ENCODE assay signal across 13 mouse cellular contexts in genomic region chr8:124033400-124033799, GRCm38 (mm10). TPM values are rescaled to one million over a fixed set of nuclear protein-coding genes. Genes with fewer than 3 reads are reported as not detected.
DNase-seq lines count a peak whose midpoint lies in the region; ATAC-seq and TF ChIP-seq lines count a peak whose summit lies in the region.
"Had no signal": no experiment of that assay in that cellular context is flagged by ENCODE, and none has a peak within 500 bp of the region (broad histone marks: within the 10 kb centered on the region; RNA-seq: fewer than 3 reads in every experiment).

No protein-coding gene starts in this region.

- peak; percentile 43 for DNase-seq in CD4-positive, CD25-positive, alpha-beta regulatory T cell, adult 2 months (ENCODE audit: low read depth, low spot score)
- DNase-seq in left cerebral cortex, adult 2 months (ENCODE audit: extremely low spot score in 1 of 2, low spot score in 2 of 2) = no peak
- DNase-seq in left cerebral cortex, adult 18-20 months (ENCODE audit: low spot score in 2 of 2) = no peak
- DNase-seq in gastrocnemius, adult 8-10 months (ENCODE audit: low spot score in 2 of 2) = no peak
- no peak for DNase-seq in left cerebral cortex, postnatal 36 days (ENCODE audit: low spot score in 2 of 2)
- DNase-seq: adrenal gland, adult 2 months; cerebellum, postnatal 36 days; kidney, postnatal 10 days had no signal

- ATAC-seq in CD4-positive, CD25-positive, alpha-beta regulatory T cell, adult 4 months = no peak

- intact Hi-C loops in left cerebral cortex, adult 2 months (cut with DNase I) = no loop called here
- intact Hi-C loops in left cerebral cortex, postnatal 36 days (cut with DNase I) = no loop called here

- no peak overlapping the region for H3K27ac ChIP-seq in left cerebral cortex, adult 2 months
- H3K27ac ChIP-seq in cortical plate, adult 2 months (ENCODE audit: insufficient read depth, low read length) = no peak overlapping the region
- H3K27ac ChIP-seq: embryonic facial prominence, embryonic 13.5 days; forebrain, embryonic 10.5 days had no signal

- H3K4me3 ChIP-seq in left cerebral cortex, adult 2 months = no peak overlapping the region
- no peak overlapping the region for H3K4me3 ChIP-seq in E14TG2a.4 (replicated peaks; ENCODE audit: low read length)
- H3K4me3 ChIP-seq in cortical plate, adult 2 months (ENCODE audit: insufficient read depth, low read length) = no peak overlapping the region
- H3K4me3 ChIP-seq: embryonic facial prominence, embryonic 13.5 days; forebrain, embryonic 10.5 days had no signal

- peaks cover 97% of the 10 kb centered on the region for H3K36me3 ChIP-seq in E14TG2a.4 (ENCODE audit: insufficient read depth, low read length)

- no peaks in the 10 kb centered on the region for H3K9me3 ChIP-seq in E14TG2a.4 (ENCODE audit: low read length)
- H3K9me3 ChIP-seq: embryonic facial prominence, embryonic 13.5 days; forebrain, embryonic 10.5 days had no signal

- H3K4me1 ChIP-seq in E14TG2a.4 (replicated peaks; ENCODE audit: low read depth, low read length) = peaks cover 51% of the 10 kb centered on the region
- H3K4me1 ChIP-seq in cortical plate, adult 2 months (ENCODE audit: control insufficient read depth, insufficient read depth, low read length) = no peaks in the 10 kb centered on the region
- H3K4me1 ChIP-seq: forebrain, embryonic 10.5 days had no signal

- TF ChIP-seq CTCF in left cerebral cortex, adult 2 months (IDR thresholded peaks at IDR 0.05) = peak; percentile 27
- peak; percentile 39 for TF ChIP-seq CTCF in E14TG2a.4 (conservative IDR thresholded peaks at IDR 0.05; ENCODE audit: low read length)
- TF ChIP-seq CTCF in cortical plate, adult 2 months (IDR thresholded peaks at IDR 0.05; ENCODE audit: extremely low read depth, insufficient read depth, low read length) = 0 out of 2 replicates have a peak, but pooled peaks have one; percentile 16

- no peaks in the 10 kb centered on the region for H3K27me3 ChIP-seq in E14TG2a.4 (ENCODE audit: insufficient read depth, low read length)
- H3K27me3 ChIP-seq: embryonic facial prominence, embryonic 13.5 days had no signal

- no peak for TF ChIP-seq POLR2A in cortical plate, adult 2 months (IDR thresholded peaks at IDR 0.05; ENCODE audit: extremely low read depth, insufficient read depth, low read length)

RNA-seq across cellular contexts. Expression of gene Urb2, which starts 12.1 kb away (rescaled TPM):
- polyA plus RNA-seq in CD4-positive, CD25-positive, alpha-beta regulatory T cell, adult 4 months (2017; shearing (Covaris generic)) = 1 to 10 TPM; 2.5 to 7.8 TPM
- 10 to 100 TPM; 11.4 to 13.0 TPM for total RNA-seq in left cerebral cortex, adult 2 months (2021)
- 10 to 100 TPM; 12.1 to 12.9 TPM for total RNA-seq in left cerebral cortex, adult 18-20 months (2021)
- 4.9 and 5.5 TPM in 2 replicates for polyA plus RNA-seq in cortical plate, adult 2 months (2012; rRNA removed)
- 1 to 10 TPM; 5.7 to 7.4 (median 6.5) TPM for total RNA-seq in gastrocnemius, adult 8-10 months (2022)
- 10 to 100 TPM; 11.2 to 11.3 TPM for total RNA-seq in left cerebral cortex, postnatal 36 days (2021)

RNA-seq across cellular contexts. Expression of gene Taf5l, which starts 12.2 kb away (rescaled TPM):
- 10 to 100 TPM; 12.3 to 13.2 TPM for polyA plus RNA-seq in CD4-positive, CD25-positive, alpha-beta regulatory T cell, adult 4 months (2017; shearing (Covaris generic))
- total RNA-seq in left cerebral cortex, adult 2 months (2021) = 10 to 100 TPM; 22.8 to 24.2 TPM
- total RNA-seq in left cerebral cortex, adult 18-20 months (2021) = 10 to 100 TPM; 21.2 to 23.9 TPM
- 17.0 and 17.5 TPM in 2 replicates for polyA plus RNA-seq in cortical plate, adult 2 months (2012; rRNA removed)
- total RNA-seq in gastrocnemius, adult 8-10 months (2022) = 10 to 100 TPM; 13.0 to 16.3 (median 14.8) TPM
- 10 to 100 TPM; 21.7 to 22.3 TPM for total RNA-seq in left cerebral cortex, postnatal 36 days (2021)

RNA-seq across cellular contexts. Expression of gene Abcb10, which starts 50.5 kb away (rescaled TPM):
- 1 to 10 TPM in 1 of 2 experiments, under 1 TPM in 1; 0.73 to 1.5 TPM for polyA plus RNA-seq in CD4-positive, CD25-positive, alpha-beta regulatory T cell, adult 4 months (2017; shearing (Covaris generic))
- total RNA-seq in left cerebral cortex, adult 2 months (2021) = 10 to 100 TPM; 16.3 to 16.5 TPM
- total RNA-seq in left cerebral cortex, adult 18-20 months (2021) = 10 to 100 TPM; 17.3 to 20.1 TPM
- polyA plus RNA-seq in cortical plate, adult 2 months (2012; rRNA removed) = 13.4 and 14.1 TPM in 2 replicates
- total RNA-seq in gastrocnemius, adult 8-10 months (2022) = 10 to 100 TPM; 17.4 to 19.4 (median 18.9) TPM
- total RNA-seq in left cerebral cortex, postnatal 36 days (2021) = 10 to 100 TPM; 15.6 to 18.1 TPM
